Mouse (Mus musculus) B cell, adult 2 months (primary cell): Measurements from ENCODE around the gene Xirp2.
"Not testable (repeated sequence)": the region's sequence is repeated elsewhere in the genome, so short reads cannot be mapped to it uniquely, and the experiment has no call there.

Experiments used
- DNase-seq, 2 experiments: peaks; one replicate each; pipeline ENCODE4 v3.0.0; 2022

Gene Xirp2

GRCm38 (mm10) chr2:67445780-67446179 lies at the start of gene Xirp2:
Gene Xirp2, plus strand, starts transcription at chr2:67446002.
- no peak for DNase-seq

DNA sequence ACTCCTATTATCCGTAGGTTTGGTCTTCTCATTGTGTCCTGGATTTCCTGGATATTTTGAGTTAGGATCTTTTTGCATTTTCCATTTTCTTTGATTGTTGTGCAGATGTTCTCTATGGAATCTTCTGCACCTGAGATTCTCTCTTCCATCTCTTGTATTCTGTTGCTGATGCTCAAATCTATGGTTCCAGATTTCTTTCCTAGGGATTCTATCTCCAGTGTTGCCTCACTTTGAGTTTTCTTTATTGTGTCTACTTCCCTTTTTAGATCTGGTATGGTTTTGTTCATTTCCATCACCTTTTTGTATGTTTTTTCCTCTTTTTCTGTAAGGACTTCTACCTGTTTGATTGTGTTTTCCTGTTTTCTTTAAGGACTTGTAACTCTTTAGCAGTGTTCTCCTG lies 32.4 kb upstream of the Xirp2 start, which contains the start of gene Gm21830:
Gene Gm21830 (plus strand): TSS at position 301 of the 400 bp plus-strand sequence.
- DNase-seq: not testable (repeated sequence)

DNA sequence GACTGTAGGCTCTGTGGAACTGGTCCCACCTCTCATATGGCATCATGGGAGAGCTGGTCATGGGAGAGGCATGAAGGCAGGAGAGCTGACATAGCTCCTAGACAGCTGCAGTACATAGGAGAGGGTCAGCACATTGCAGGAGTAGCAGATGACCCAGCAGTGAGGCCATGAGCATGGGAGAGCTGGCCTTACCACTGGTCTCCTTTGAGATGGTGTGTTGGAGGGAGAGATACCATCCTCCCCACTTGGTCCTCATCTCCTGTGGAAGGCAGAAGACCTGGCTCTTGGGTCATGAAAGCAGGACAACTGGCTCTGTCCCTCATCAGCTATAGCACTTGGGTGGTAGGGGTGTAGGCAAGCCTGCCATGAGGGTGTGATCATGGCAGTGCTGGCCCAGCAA lies 24.9 kb upstream of the Xirp2 start:
- DNase-seq: no peak

DNA sequence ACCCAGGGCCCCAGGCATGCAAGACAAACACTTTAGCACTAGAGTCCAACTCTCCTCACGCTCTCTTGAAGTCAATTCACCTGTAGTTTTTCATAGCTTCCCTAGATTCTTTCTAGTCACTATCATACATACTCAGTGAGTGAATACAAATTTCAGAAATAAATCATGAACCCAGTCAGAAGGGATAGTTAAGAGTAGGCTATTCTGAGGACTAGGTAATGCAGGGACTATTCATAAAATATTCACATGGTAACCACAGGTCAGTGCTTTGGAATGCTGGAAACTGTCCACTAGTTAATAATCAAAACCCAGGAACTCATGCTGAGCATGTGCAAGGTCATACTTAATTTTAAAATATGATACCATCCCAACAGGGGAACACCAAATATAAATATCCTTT lies 23.0 kb upstream of the Xirp2 start:
- DNase-seq: no peak

DNA sequence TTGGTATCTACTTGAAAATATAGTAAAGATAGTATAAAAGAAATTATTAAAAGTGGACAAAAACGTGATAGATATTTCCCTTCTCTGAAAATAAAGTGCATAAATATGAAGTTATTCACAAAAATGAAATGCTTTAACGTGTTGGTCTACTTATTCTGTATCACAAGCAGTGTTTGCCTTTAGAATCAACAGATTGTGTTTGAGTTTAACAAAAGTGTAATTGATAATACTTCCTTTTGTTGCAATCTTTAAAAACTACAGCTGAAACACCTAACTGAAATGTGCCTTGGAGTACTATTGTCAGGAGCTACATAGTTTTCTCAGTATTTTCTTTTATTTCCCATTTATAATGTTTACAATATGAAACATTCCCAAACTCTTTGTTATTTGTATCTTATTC lies 12.7 kb upstream of the Xirp2 start, which contains the start of gene Gm26727:
Gene Gm26727 (minus strand): TSS at position 101 of the 400 bp plus-strand sequence.
- no peak for DNase-seq

- no peak for DNase-seq
These were observed 7.5 kb upstream of the Xirp2 start for GRCm38 (mm10) chr2:67438309-67438708.

GRCm38 (mm10) chr2:67446772-67447171 lies 970 bp downstream of the Xirp2 start:
- DNase-seq: no peak

DNA sequence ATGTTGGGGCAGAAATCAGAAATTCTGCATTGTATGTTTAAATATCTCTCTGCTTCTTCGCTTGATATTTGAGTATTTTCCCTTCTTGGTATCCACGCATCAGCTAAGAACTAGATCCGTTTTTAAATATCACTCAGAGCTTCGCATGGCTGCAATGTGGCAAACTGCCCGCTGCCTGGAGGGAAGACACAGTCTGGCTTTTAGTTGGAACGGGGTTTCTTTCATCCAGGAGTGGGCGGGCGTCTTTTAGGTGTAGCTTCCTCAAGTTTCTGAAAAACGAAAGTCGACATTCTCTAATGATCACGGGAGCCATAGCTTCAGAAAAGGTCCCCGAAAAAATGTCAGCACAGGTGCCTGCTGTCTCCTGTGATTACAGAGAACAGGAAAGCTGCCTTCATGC lies 1.4 kb downstream of the Xirp2 start:
- no peak for DNase-seq

DNA sequence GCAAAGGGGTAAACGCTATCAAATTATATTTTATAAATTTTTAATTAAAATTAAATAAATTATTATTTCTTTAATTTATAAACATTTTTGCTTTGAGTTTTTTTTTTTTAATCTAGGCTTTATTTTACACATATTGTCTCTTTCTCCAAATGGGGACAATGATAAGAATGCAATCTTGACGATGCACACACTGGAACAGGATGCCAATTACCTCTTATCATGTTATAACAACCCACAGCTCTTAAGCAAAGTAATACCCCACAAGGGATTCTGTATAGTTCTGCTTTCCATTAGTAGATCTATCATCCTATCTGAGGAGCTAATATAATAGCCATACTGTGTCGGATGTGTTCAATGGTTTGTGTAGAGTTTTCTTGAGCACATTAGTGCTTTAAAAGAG lies 15.1 kb downstream of the Xirp2 start:
- DNase-seq: no peak

DNA sequence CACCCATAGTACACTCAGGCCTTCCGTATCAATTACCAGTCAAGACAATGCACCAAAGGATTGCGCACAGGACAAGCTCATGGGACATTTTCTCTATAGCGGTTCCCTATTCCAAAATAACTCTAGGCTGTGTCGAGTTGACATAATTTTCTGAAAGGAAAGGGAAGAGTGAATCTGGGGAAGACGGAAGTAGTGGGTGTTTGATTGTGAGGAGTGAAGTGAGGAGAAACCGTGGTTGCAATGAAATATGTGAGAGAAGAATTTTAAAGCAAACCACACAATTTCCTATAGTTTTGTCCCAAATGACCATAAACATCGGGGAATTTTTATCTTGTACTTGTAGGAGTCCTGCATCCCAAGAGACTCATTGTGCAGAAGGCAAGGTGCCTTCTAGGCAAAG lies 21.2 kb downstream of the Xirp2 start:
- DNase-seq: no peak

- not testable (repeated sequence) for DNase-seq
These were observed 24.2 kb downstream of the Xirp2 start for GRCm38 (mm10) chr2:67470030-67470429.

DNA sequence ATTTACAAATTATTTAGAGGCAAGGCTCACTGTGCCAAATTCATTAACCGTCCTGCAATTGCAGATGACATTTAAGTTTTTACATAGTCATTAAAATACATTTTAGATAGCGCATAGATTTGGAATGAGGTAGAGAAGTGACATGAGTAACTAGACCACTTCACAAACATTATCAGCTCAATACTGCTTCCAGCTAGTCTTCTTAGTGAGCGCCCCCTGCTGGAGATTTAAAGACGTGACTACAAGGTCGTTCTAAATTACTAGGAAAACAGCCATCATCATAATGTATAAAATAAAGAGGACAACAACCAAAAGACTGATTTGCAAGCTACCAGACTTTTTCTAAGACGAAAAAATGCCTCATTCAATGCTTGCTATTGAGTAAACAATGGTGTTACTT lies 32.0 kb downstream of the Xirp2 start:
- DNase-seq: no peak

DNA sequence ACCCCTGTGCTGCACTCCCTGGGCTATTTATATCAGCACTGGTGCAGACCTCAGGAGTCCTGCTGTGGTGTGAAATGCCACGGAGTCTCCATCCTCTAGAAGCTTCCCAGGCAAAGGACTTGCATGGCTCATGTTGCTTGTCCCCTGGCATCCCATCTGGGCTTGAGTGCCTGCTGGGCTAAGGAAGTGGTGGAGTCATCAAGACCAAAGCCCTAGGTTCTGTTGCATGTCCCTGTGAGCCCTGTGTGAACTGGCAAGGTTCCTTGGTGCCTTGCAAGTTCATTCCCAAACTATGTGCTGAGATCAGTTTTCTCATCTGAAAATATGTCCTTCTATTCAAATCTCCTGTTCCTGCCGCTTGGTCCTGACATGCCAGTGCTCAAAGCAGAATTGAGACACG lies 35.2 kb downstream of the Xirp2 start:
- DNase-seq: no peak

- no peak for DNase-seq
These were observed 40.9 kb downstream of the Xirp2 start for GRCm38 (mm10) chr2:67486721-67487120.

DNA sequence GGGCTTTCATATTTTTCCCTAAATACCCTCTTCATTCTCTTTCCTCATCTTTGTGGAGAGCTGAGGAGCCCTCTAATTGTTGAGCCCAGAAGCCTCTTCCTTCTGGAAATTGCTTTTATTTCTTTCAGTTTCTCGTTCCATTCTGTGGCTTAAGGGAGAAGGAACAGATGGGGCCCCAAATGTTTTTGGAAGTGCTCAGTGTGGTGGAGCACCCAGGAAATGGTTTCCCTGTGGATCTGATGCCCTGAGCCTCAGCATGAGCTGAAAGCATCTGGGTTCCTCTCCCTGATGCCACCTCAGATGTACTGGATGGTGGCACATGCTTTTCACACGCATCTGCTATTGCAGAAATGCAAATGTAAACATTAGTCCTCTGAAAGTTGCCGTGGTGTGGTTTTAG lies 41.4 kb downstream of the Xirp2 start:
- no peak for DNase-seq

- DNase-seq: no peak
These were observed 42.8 kb downstream of the Xirp2 start for GRCm38 (mm10) chr2:67488465-67489127.

DNA sequence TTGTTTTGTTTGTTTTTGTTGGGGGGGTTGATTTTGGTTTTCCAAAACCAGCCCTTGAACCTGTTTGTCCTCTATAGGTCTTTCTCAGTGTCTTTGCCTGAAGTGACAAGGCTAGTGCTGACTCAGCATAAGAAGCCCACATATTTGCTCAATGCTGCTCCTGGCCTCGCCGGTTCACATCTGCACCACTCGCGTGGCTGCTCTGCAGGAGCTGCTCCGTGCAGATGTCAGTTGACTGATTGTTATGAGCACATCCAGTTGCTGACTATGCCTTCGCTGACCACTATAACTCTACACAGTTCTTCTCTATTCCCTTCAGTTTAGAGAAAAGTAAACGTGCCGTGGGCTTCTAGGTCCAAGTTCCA lies 43.3 kb downstream of the Xirp2 start:
- no peak for DNase-seq

DNA sequence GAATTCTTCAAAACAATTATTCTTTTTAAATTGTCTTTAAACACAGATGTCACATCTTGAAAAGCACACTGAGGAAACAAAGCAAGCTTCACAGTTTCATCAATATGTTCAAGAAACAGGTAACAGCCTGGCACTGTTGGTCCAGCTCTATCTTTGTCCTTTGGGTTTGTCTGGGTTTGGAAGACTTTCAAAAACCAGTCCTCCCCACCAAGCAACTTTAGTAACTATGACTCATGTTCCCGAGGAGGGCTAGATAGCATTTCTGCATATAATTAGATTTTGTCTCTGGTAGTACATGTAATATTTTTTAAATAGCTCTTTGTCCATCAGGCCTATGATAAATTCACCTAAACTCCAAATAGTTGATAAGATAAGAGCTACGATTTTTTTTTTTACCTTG lies 59.7 kb downstream of the Xirp2 start:
- no peak for DNase-seq

DNA sequence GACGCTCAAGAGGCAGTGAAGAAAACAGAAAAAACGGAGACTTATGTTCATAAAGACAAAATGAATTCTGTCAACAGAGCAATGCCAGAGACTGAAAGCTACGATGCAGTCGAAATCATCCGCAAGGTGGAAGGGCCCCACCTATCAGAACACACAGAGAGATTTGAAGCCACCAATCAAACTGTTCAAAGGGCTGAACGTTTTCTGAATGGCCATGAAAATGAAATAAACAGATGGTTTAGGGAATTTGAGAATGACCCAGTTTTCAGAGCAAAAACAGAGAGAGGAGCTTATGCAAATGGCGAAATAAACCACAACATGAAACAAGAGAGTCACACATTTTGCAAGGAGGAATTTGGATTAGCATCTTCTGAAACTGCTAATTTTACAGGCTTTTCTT lies 70.6 kb downstream of the Xirp2 start:
- DNase-seq: no peak

DNA sequence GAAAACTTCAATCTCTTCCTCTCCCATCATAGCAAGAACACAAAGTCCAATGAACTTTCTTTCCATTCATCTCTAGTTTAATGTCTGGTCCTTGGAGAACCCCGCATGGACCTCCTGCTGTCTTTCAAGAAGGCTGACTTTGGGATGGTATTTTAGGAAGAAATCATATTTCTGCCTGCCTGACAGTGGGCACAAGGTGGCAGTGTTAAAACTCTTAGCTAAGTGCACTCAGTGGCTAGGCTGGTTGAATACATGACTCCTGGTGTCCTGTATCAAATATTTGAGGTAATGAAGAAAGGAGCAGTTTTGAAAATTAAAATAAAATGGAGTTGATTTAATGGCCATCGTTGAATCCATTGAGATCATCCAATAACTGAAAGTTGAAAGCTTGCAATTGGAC lies 89.5 kb downstream of the Xirp2 start:
- DNase-seq: no peak

GRCm38 (mm10) chr2:67539426-67539825 lies 93.6 kb downstream of the Xirp2 start:
- no peak for DNase-seq

- DNase-seq: no peak
These were observed 96.3 kb downstream of the Xirp2 start for GRCm38 (mm10) chr2:67541957-67542696.

GRCm38 (mm10) chr2:67544426-67544825 lies 98.6 kb downstream of the Xirp2 start:
- DNase-seq: no peak

GRCm38 (mm10) chr2:67564851-67565479 lies 119.2 kb downstream of the Xirp2 start:
- no peak for DNase-seq
